Mouse (Mus musculus) lung, embryonic 14.5 days (tissue): ENCODE measurements around the gene Wasf2. TPM values are rescaled to one million over a fixed set of nuclear protein-coding genes. Genes with fewer than 3 reads are reported as not detected.

Experiments used
- ATAC-seq: fragments of 200-750 bp; cut with Nextera tagmentation; 2 replicates; pipeline ENCODE4 v1.8.0; 2017; ENCODE audit warnings: mild to moderate bottlenecking, moderate TSS enrichment, moderate library complexity; ENCODE audit not compliant: insufficient read depth
- DNase-seq: peaks from one replicate; pipeline ENCODE4 v3.0.0-alpha.2; 2015
- H3K27ac ChIP-seq: fragments of 300-500 bp; sonication (generic); 2 replicates; pipeline ENCODE4 v1.5.1; 2014; ENCODE audit warnings: low read depth, mild to moderate bottlenecking, moderate library complexity
- H3K27me3 ChIP-seq: fragments of 300-500 bp; sonication (generic); 2 replicates; pipeline ENCODE4 v1.6.1; 2014; ENCODE audit warnings: low read length, control low read depth; ENCODE audit not compliant: insufficient read depth
- H3K36me3 ChIP-seq: fragments of 300-500 bp; sonication (generic); 2 replicates; pipeline ENCODE4 v1.6.1; 2014; ENCODE audit warnings: control low read depth; ENCODE audit not compliant: insufficient read depth
- H3K4me1 ChIP-seq: fragments of 300-500 bp; sonication (generic); 2 replicates; pipeline ENCODE4 v1.6.1; 2014; ENCODE audit warnings: antibody characterized with exemption, control low read depth; ENCODE audit not compliant: insufficient read depth
- H3K4me2 ChIP-seq: fragments of 300-500 bp; sonication (generic); 2 replicates; pipeline ENCODE4 v1.6.1; 2014; ENCODE audit warnings: mild to moderate bottlenecking
- H3K4me3 ChIP-seq: fragments of 300-500 bp; sonication (generic); 2 replicates; pipeline ENCODE4 v1.5.1; 2014; ENCODE audit warnings: low read depth, low read length
- H3K9ac ChIP-seq: fragments of 300-500 bp; sonication (generic); 2 replicates; pipeline ENCODE4 v1.6.1; 2014
- H3K9me3 ChIP-seq: fragments of 300-500 bp; sonication (generic); 2 replicates; pipeline ENCODE4 v1.6.1; 2016; ENCODE audit warnings: low read depth, low read length, control low read depth
- CTCF ChIP-seq: IDR thresholded peaks from 2 replicates; pipeline ENCODE4 v1.5.1; 2016; ENCODE audit warnings: antibody characterized with exemption, low read depth
- WGBS: fragments of 180-500 bp; shearing (Covaris S2); extraction: QIAGEN DNeasy Blood & Tissue Kit; methylation state at CpG from one replicate; pipeline ENCODE4 v1.1.7; 2014; 5-methylcytosine and 5-hydroxymethylcytosine counted together
- polyA plus RNA-seq: library from polyadenylated mRNA; unstranded; fragments of >200 nt; fragmentation: Nextera tagmentation; extraction: Ambion mirVana; gene quantifications from 2 replicates; pipeline ENCODE4 v1.2.1, GENCODE M21; 2014

The Wasf2 gene
- 96.3 and 101 TPM in 2 replicates for polyA plus RNA-seq

- no peak for TF ChIP-seq CTCF
- under 1% methylated on average over 63 of the region's 65 CpGs for WGBS
- H3K27me3 ChIP-seq, result no peaks in the 10 kb centered on the region
- peak within 1 kb of the TSS; percentile 89 for H3K4me2 ChIP-seq
- ATAC-seq (peak; percentile 94), DNase-seq (peak; percentile 97)
- peak within 1 kb of the TSS; percentile 92 for H3K9ac ChIP-seq
- H3K36me3 ChIP-seq, result peaks cover 6% of the 10 kb centered on the region; the same call in 1 of the 2 replicates
- H3K9me3 ChIP-seq, result no peaks in the 10 kb centered on the region
- no peaks in the 10 kb centered on the region; the same call in 1 of the 2 replicates for H3K4me1 ChIP-seq
- peak within 1 kb of the TSS; percentile 87 for H3K27ac ChIP-seq
- H3K4me3 ChIP-seq, result peak within 1 kb of the TSS; percentile 98
Measured at GRCm38 (mm10) chr4:133129931-133130889, at the start of gene Wasf2. Gene Wasf2 (plus strand): TSS chr4:133130505.

GRCm38 (mm10) chr4:133080862-133081261 is 49.4 kb upstream of the Wasf2 start:
- Histone ChIP-seq H3K4me1 (peaks cover 21% of the 10 kb centered on the region), H3K9ac (no peak overlapping the region), H3K9me3 (no peaks in the 10 kb centered on the region), H3K36me3 (peaks cover 32% of the 10 kb centered on the region), H3K4me3 (no peak overlapping the region), H3K4me2 (no peak overlapping the region), H3K27me3 (no peaks in the 10 kb centered on the region), H3K27ac (no peak overlapping the region)
- DNase-seq, result no peak
- WGBS, result 89% methylated on average over 3 of the region's 3 CpGs
- no peak for ATAC-seq
- no peak for TF ChIP-seq CTCF

GRCm38 (mm10) chr4:133082216-133082773 is 48.0 kb upstream of the Wasf2 start:
- DNase-seq (no peak), ATAC-seq (no peak)
- no peaks in the 10 kb centered on the region for H3K27me3 ChIP-seq
- TF ChIP-seq CTCF, result no peak
- H3K9me3 ChIP-seq, result no peaks in the 10 kb centered on the region
- H3K4me3 ChIP-seq, result no peak overlapping the region
- peaks cover 20% of the 10 kb centered on the region for H3K36me3 ChIP-seq
- 85% methylated on average over 6 of the region's 6 CpGs for WGBS
- no peak overlapping the region for H3K4me2 ChIP-seq
- no peak overlapping the region for H3K9ac ChIP-seq
- H3K27ac ChIP-seq, result no peak overlapping the region
- H3K4me1 ChIP-seq, result peaks cover 35% of the 10 kb centered on the region

GRCm38 (mm10) chr4:133083991-133084861 is 46.1 kb upstream of the Wasf2 start:
- peaks cover 4% of the 10 kb centered on the region; the same call in 1 of the 2 replicates for H3K36me3 ChIP-seq
- H3K27ac ChIP-seq, result peak overlapping the region; percentile 94
- ATAC-seq (peak; percentile 58), DNase-seq (peak; percentile 75)
- no peaks in the 10 kb centered on the region for H3K27me3 ChIP-seq
- peaks cover 45% of the 10 kb centered on the region for H3K4me1 ChIP-seq
- TF ChIP-seq CTCF, result no peak
- no peaks in the 10 kb centered on the region for H3K9me3 ChIP-seq
- H3K4me3 ChIP-seq, result peak overlapping the region; percentile 38; the same call in 1 of the 2 replicates
- 14% methylated on average over 3 of the region's 3 CpGs for WGBS
- peak overlapping the region; percentile 90 for H3K4me2 ChIP-seq
- peak overlapping the region; percentile 50 for H3K9ac ChIP-seq

- Histone ChIP-seq H3K4me1 (peaks cover 55% of the 10 kb centered on the region), H3K4me2 (peak overlapping the region; percentile 90), H3K27me3 (no peaks in the 10 kb centered on the region), H3K4me3 (peak overlapping the region; percentile 38), H3K9ac (peak overlapping the region; percentile 50), H3K9me3 (no peaks in the 10 kb centered on the region), H3K36me3 (no peaks in the 10 kb centered on the region; the same call in 1 of the 2 replicates), H3K27ac (peak overlapping the region; percentile 94)
- 0 out of 2 replicates have a peak, but pooled peaks have one; percentile 4 for ATAC-seq
- no peak for TF ChIP-seq CTCF
- peak; percentile 67 for DNase-seq
- WGBS, result under 1% methylated on average over 52 of the region's 53 CpGs
Measured at GRCm38 (mm10) chr4:133085011-133085782, 45.1 kb upstream of the Wasf2 start.
